Mouse (Mus musculus) heart, embryonic 10.5 days (tissue): Measurements from ENCODE around the gene Ptch1. TPM values are rescaled to one million over a fixed set of nuclear protein-coding genes. Genes with fewer than 3 reads are reported as not detected.

Source experiments
- DNase-seq: peaks from one replicate; pipeline ENCODE4 v3.0.0-alpha.2; 2017; ENCODE audit warnings: low spot score
- H3K27ac ChIP-seq: fragments of 300-500 bp; sonication (generic); 2 replicates; pipeline ENCODE4 v1.5.1; 2016; ENCODE audit warnings: mild to moderate bottlenecking
- H3K27me3 ChIP-seq: fragments of 300-500 bp; sonication (generic); 2 replicates; pipeline ENCODE4 v1.6.1; 2016; ENCODE audit warnings: mild to moderate bottlenecking; ENCODE audit not compliant: poor library complexity, insufficient read depth, severe bottlenecking
- H3K36me3 ChIP-seq: fragments of 300-500 bp; sonication (generic); 2 replicates; pipeline ENCODE4 v1.6.1; 2016; ENCODE audit warnings: mild to moderate bottlenecking, moderate library complexity
- H3K4me1 ChIP-seq: fragments of 300-500 bp; sonication (generic); 2 replicates; pipeline ENCODE4 v1.6.1; 2016; ENCODE audit warnings: mild to moderate bottlenecking
- H3K4me3 ChIP-seq: fragments of 300-500 bp; sonication (generic); 2 replicates; pipeline ENCODE4 v1.5.1; 2016; ENCODE audit warnings: mild to moderate bottlenecking, moderate library complexity
- H3K9me3 ChIP-seq: fragments of 300-500 bp; sonication (generic); 2 replicates; pipeline ENCODE4 v1.6.1; 2016; ENCODE audit warnings: mild to moderate bottlenecking, moderate library complexity
- WGBS: fragments of 180-500 bp; shearing (Covaris S2); methylation state at CpG from one replicate; pipeline ENCODE4 v1.1.7; 2016; 5-methylcytosine and 5-hydroxymethylcytosine counted together
- polyA plus RNA-seq: library from polyadenylated mRNA; unstranded; fragments of >200 nt; fragmentation: Nextera tagmentation; extraction: Ambion mirVana; gene quantifications from 2 replicates; pipeline ENCODE4 v1.2.1, GENCODE M21; 2016

Gene Ptch1
- polyA plus RNA-seq, 1 experiment from 2014 or later: 16.9 TPM

DNA sequence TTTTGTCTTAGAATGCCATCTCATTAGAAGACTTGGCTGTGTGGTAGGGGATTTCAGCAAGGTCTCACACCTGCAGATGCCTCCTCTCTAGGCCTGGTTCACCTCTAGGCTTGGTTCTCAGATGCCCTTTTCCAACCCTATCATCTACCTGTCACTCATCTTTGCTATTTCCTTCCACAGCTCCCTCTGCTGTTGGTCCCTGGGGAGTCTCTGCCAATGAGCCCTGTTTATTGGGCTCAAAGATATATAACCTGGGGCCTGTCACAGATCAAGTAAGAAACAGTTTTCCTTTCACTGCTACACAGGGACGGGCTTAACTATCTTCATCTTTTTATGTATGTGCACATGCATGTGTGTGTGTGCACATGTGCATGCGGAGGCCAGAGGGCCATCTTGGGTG, 71.0 kb downstream of the Ptch1 start:
- H3K27ac ChIP-seq: no peak overlapping the region
- 82% methylated on average over 2 of the region's 2 CpGs for WGBS

DNA sequence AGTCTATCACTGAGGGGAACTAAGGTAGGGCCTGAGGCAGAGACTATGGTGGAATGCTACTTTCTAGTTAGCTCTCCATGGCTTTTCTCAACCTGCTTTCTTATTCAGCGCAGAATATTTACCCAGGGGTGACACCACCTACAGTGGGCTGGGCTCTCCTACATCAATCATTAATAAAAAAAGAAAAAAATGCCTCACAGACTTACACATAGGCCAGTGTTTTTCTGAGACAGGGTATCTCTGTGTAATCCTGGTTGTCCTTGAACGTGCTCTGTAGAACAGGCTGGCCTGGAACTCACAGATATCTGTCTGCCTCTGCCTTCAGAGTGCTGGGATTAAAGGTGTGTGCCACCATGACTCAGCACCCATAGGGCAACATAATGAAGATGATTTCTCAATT, 73.9 kb downstream of the Ptch1 start:
- WGBS: 78% methylated on average over 2 of the region's 2 CpGs
- Histone ChIP-seq H3K4me1 (peaks cover 3% of the 10 kb centered on the region; the same call in 1 of the 2 replicates), H3K36me3 (no peaks in the 10 kb centered on the region), H3K27me3 (no peaks in the 10 kb centered on the region), H3K27ac (no peak overlapping the region), H3K4me3 (no peak overlapping the region), H3K9me3 (no peaks in the 10 kb centered on the region)
- DNase-seq: no peak

More for the DNA sequence above, 71.0 kb downstream of the Ptch1 start:
- Histone ChIP-seq H3K4me1 (no peaks in the 10 kb centered on the region), H3K4me3 (no peak overlapping the region), H3K27me3 (no peaks in the 10 kb centered on the region), H3K36me3 (peaks cover 5% of the 10 kb centered on the region), H3K9me3 (no peaks in the 10 kb centered on the region)
- DNase-seq: no peak

DNA sequence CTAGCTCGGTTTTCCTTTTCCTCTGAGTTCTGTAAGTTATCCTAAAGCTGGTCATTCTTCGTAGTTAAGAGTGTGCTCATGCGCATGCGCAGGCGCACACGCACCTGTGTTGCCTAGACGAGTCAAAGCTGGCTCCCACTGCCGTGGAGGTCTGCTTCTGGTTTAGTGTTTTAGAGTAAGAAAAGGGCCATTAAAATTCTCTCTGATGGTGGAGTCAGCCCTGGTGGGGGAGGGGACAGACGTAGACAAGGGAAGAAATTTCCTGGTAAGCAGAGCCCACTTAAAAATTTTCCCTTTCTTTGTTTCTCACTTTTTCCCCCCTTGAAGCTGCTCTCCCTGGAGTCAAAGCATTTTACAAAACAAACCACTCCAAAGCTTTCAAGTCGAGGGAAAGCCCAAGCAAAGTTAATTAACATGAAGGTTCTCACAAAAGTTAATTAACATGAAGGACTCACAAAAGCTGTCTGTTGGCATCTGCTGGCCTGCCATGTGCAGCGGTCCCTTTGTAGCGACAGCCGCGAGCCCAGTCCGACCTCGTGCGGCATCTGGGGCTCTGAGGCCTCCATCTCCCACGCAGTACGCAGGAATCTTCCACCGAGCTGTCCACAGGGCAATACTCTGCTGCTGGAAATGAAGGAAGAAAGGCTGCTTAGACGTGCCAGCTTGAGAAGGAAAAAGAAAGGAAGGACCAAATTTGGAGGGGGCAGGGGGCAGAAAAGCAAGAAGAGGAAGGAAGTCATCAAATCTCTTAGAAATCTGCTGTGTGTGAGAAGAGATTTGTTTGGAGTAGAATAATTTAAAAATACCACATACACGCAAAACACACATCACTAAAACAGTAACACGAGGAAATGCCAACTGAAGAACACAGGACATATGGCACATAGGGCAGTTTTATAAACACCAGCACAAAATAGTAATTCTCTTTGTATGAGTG, 76.5 kb downstream of the Ptch1 start, which contains the start of gene Fancc:
Fancc (minus strand) TSS at position 633 of the 937 bp plus-strand sequence.
- Histone ChIP-seq H3K4me1 (peaks cover 3% of the 10 kb centered on the region; the same call in 1 of the 2 replicates), H3K4me3 (peak within 1 kb of the TSS; percentile 35), H3K36me3 (no peaks in the 10 kb centered on the region), H3K27ac (0 out of 2 replicates have a peak within 1 kb of the TSS, but pooled peaks have one; percentile 32), H3K27me3 (no peaks in the 10 kb centered on the region), H3K9me3 (no peaks in the 10 kb centered on the region)
- no peak for DNase-seq
- 32% methylated on average over 23 of the region's 23 CpGs for WGBS

DNA sequence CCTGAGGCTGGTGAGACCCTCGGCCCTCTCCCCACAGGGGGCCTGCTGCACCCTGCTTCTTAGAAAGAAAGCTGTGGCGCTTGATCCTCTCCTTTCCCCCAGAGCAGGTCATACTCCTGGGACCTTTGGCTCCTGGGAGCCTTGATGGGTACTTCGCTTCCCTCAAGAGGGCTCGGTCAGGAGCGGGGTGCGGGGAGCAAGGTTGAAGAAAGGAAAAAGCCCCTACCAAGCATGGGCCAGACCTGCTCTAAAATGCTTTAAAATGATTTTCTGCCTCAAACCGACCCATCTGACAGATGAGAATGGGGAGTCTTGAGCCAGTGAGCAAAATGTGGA, 85.7 kb downstream of the Ptch1 start:
- 57% methylated on average over 7 of the region's 7 CpGs for WGBS
- no peak for DNase-seq
- H3K9me3 ChIP-seq: no peaks in the 10 kb centered on the region
- H3K27ac ChIP-seq: no peak overlapping the region
- H3K4me3 ChIP-seq: no peak overlapping the region
- no peaks in the 10 kb centered on the region for H3K27me3 ChIP-seq
- peaks cover 7% of the 10 kb centered on the region for H3K4me1 ChIP-seq
- no peaks in the 10 kb centered on the region for H3K36me3 ChIP-seq

DNA sequence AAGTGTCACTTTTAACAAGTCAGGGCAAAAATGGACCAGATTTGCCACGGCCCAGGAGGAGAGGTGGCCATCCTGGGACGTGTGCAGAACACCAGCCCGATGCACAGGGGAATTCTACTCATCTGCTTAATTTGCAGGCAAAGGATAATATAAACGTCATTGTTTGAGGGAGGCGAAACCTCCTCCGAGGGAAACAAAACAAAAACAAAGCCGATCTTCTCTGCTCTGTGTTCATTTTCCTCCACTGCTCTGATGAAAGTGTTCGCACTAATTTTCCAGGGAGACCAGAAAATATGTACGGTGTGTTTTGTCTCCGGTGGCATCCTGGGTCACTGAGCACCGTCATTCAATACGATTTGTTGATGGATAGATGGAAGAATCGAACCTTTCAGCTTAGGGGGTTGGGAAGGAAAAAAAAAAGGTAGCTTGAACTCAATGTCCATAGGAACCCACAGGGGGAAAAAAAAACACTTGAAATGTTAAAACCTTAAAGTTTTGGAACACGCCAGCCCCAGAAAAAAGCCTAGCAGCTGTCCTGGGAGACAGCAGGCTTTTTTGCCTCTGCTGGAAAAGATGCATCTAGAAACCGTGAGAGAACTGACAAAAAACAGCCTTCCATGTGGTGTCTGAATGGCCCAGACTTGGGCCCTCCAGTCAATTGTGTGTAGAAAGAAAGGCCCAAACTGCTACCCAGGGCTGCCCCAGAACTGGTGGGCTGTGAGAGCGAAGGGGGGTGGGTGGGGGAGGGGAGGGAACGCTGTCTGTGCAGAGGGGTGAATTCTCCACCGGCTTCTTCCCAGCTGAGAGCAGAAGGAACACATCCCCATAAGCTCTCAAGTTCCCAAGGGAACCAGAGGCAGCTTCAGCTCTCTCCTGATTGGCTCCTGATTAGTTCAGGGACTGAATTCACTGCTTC, 86.3 kb downstream of the Ptch1 start:
- no peak overlapping the region for H3K27ac ChIP-seq
- H3K4me1 ChIP-seq: peaks cover 7% of the 10 kb centered on the region
- no peak overlapping the region for H3K4me3 ChIP-seq
- H3K9me3 ChIP-seq: no peaks in the 10 kb centered on the region
- no peaks in the 10 kb centered on the region for H3K27me3 ChIP-seq
- no peak for DNase-seq
- no peaks in the 10 kb centered on the region for H3K36me3 ChIP-seq
- 32% methylated on average over 18 of the region's 18 CpGs for WGBS

DNA sequence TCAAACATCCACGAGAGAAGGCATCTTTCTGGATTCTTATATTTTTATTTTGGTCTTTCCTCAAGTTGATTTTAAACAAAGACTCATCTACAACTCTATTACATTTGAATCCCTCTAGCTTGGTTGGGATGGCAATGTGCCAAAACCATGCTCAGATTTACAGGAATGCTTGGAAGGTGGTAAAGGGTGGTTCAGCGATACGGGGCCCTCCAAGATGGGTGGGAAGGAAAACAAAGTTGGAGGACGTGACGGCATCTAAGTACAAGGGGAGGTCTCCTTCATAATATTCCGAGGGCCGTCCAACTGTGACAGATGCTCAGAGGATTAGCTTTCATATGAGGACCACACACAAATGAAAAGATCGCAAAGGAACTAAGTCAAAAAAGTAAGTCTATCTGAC, 98.0 kb downstream of the Ptch1 start:
- 72% methylated on average over 8 of the region's 8 CpGs for WGBS
- Histone ChIP-seq H3K4me3 (no peak overlapping the region), H3K27me3 (no peaks in the 10 kb centered on the region), H3K27ac (no peak overlapping the region), H3K9me3 (no peaks in the 10 kb centered on the region), H3K4me1 (peaks cover 16% of the 10 kb centered on the region), H3K36me3 (no peaks in the 10 kb centered on the region)
- no peak for DNase-seq

Other genes starting within 250 kb of the Ptch1 start
- gene Fancc, start 76.3 kb downstream of the Ptch1 start, polyA plus RNA-seq: 15.8 and 18.3 TPM in 2 replicates
- gene Ercc6l2, start 241.6 kb upstream of the Ptch1 start, polyA plus RNA-seq: 15.7 TPM in 2 replicates